Mouse (Mus musculus) T-helper 1 cell (primary cell): ENCODE data around the gene Gse1.

Experiments used
- in situ Hi-C: fragments of 300-600 bp; cut with MboI, MseI; formaldehyde crosslinking; loops from one replicate; pipeline ENCODE4 v1.15.1; 2025; ENCODE audit warnings: high pct_unique_total_duplicates

Gse1 gene

DNA sequence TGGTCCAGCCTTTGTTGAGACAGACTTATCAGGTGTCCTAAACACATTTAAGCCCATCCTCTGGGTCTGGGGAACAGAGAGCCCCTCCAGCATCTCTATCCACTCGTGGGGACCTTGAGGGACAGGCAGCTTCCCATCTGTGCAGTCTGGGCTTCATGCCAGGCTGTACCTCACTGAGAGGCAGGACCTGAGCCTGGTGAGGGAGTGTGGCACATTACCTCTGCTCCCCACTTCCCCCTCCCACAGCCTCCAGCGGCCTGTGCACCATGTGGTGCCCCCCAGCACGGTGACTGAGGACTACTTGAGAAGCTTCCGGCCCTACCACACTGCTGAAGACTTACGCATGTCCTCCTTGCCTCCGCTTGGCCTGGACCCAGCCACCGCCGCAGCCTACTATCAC, 338.4 kb downstream of the Gse1 start:
- in situ Hi-C loops = no loop called here

DNA sequence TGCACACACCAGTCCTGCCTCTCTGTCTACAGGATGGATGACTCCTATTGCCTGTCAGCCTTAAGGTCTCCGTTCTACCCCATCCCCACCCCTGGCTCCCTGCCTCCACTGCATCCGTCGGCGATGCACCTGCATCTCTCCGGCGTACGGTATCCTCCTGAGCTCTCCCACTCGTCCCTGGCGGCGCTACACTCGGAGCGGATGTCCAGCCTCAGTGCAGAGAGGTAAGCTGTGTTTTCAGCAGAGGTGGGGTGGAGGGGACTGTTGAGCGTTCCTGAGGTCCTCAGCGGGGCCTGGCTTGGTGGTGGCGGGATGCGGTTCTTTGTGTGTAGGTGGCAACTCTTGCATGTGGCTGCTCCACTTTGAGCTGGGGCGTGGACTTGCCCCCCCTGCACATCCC, 339.5 kb downstream of the Gse1 start:
- in situ Hi-C loops = no loop called here

DNA sequence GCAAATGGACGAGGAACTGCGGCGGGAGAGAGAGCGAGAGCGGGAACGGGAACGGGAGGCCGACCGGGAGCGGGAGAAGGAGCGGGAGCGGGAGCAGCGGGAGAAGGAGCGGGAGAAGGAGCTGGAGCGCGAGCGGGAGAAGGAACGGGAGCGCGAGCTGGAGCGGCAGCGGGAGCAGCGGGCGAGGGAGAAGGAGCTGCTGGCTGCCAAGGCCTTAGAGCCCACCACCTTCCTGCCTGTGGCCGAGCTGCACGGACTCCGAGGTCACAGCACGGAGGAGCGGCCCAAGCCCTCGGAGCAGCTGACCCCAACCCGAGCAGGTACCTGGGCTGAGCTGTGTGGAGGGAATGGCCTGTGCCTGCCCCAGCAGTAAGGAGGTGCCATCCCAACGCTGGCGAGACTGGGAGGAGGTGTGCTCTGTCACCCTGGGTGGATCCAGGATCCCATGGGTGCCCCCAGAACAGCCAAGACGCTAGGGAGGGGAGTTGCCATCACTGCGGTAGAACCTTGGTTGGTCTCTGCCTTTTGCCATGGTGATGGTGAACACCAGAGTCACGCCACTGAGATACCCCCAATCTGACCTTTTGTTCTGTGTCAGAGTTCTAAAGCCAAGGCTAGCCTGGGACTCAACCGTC, 340.0 kb downstream of the Gse1 start:
- in situ Hi-C loops = no loop called here

DNA sequence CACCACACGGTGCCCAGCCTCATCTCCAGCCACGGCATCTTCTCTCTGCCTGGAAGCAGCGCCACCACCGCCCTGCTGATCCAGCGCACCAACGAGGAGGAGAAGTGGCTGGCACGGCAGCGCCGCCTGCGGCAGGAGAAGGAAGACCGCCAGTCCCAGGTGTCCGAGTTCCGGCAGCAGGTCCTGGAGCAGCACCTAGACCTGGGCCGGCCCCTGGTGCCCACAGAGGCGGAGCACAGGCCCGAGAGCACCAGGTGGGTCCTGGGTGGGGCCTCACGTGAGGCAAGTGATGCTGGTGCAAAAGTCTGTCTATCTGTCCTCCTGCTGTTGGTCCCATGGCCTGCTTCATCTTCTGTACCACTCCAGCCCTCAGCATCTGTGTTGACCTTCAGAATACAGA, 340.9 kb downstream of the Gse1 start:
- in situ Hi-C loops = no loop called here

DNA sequence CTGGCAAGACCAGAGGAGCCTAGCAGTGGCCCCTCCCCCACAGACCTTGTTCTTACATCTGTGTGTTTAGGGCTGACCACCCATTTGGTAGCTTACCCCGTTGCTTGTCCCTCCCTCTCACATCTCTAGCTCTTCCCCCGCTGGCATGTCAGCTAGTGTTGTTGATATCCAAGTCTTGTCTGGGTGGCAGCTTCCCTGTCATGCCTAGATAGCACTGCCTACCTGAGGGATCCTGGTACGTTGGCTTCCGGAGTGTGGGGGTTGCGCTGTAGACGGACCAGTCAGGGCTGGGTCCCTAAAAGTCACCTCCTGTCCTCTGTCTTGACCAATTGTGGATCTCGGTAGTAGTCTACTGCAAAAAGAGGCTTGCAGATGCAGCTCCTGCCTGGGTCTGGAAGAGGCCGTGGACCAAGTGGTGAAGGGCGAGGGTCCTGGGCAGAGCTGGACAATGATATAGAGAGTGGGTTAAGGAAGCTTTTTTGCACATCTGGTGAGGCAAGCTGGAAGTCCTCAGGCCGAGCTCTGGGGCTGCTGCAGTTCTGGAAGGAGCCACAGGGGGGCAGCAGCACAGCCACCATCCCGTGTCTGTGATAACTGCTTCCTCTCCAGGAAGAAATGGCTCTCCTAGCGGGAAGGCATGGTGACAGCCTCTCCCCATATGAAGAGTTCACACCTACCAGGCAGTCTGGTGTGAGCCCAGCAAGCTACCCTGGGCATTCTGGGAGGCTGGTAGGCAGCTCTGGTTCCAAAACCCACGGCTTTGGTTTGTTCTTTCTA, 341.9 kb downstream of the Gse1 start:
- in situ Hi-C loops = no loop called here

DNA sequence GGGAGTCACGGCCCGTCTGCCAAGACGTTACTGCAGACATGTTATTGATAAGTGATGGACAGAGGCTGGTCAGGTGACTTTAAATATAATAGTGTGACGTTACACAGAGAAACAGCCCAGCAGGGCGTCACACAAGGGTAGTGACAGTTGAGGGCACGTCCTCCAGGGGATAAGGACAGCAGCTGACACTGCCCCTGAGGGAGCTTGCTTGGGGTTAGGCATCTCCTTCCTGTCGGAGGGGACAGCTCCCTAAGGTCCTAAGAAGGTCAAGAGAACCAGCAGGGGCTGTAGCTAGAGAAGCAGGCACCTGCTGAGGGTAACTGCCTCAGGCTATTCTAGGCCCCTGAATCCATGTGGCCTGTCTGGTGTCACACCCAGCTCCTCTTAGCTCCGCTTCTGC, 343.3 kb downstream of the Gse1 start:
- in situ Hi-C loops = no loop called here

DNA sequence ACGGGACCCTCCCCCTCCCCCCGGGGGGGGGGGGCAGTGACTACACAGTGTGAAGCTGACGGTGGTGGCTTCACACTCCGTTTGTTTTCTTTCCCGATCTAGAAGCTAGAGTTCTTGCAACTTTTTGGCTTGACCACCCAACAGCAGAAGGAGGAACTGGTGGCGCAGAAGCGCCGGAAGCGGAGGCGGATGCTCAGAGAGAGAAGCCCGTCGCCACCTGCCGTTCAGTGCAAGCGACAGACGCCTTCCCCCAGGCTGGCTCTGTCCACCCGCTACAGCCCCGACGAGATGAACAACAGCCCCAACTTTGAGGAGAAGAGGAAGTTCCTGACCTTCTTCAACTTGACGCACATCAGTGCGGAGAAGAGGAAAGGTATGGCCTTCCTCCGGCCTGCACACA, 344.3 kb downstream of the Gse1 start:
- in situ Hi-C loops = no loop called here

DNA sequence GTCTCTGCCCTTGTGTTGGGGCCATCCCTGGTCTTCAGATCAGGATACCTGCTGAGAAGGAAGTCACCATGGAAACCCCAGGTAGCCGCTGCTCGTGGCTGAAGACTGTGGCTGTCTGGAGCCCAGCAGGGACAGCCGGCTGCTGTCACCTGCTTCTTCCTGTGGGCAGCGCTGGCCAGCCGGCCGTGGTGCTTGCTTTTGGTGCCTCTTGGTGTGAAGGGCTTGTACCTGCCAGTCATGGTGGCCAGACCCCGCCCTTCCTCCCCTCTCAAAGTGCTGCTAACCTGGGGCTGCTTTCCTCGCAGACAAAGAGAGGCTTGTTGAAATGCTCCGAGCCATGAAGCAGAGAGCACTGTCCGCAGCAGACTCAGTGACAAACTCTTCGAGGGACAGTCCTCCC, 345.6 kb downstream of the Gse1 start:
- in situ Hi-C loops = no loop called here

DNA sequence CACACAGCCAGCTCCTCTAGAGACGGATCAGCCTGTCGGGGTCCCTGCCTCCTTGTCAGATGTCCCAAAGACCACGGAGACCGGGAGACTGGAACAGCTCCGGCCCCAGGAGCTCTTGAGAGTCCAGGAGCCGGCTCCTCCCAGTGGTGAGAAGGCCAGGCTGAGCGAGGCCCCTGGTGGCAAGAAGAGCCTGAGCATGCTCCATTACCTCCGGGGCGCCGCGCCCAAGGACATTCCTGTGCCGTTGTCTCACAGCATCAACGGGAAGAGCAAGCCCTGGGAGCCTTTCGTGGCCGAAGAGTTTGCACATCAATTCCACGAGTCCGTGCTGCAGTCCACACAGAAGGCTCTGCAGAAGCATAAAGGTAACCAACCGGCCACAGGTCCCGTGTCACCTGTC, 346.7 kb downstream of the Gse1 start:
- in situ Hi-C loops = no loop called here

DNA sequence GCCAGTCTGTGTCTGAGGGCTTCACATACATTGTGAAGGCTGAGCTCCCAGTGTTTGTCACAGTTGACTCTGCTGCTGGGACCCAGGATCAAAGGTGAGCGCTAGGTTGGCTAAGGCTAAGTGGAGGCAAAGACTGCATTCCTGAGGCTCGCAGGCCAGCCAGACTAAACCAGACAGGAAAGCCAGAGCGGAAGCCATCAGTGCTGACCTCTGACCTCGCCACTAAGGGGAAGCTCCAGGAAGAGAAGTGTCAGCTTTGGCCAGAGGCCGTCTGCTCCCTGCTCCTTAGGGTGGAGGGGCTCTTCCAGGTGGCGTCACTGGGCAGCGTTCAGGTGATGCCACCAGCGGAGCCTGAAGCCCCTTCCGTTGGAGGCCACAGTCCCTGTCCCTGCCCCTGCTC, 347.5 kb downstream of the Gse1 start:
- in situ Hi-C loops = no loop called here

DNA sequence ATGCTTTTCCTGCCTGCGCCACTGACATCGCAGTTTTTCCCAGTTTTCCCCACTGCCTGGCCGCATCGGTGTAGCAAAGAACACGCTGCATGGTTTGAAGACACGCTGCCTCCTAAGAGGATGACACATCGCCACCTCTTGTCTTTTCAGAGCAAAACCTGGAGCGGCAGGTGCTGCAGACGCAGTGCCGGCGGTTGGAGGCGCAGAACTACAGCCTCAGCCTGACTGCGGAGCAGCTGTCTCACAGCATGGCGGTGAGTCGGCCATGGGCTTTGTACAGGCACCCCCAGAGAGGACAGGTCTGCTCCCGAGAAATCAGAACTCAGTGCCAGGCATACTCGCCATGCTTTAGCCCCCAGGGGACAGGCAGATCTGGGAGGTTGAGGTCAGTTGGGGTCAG, 349.6 kb downstream of the Gse1 start:
- in situ Hi-C loops = no loop called here

DNA sequence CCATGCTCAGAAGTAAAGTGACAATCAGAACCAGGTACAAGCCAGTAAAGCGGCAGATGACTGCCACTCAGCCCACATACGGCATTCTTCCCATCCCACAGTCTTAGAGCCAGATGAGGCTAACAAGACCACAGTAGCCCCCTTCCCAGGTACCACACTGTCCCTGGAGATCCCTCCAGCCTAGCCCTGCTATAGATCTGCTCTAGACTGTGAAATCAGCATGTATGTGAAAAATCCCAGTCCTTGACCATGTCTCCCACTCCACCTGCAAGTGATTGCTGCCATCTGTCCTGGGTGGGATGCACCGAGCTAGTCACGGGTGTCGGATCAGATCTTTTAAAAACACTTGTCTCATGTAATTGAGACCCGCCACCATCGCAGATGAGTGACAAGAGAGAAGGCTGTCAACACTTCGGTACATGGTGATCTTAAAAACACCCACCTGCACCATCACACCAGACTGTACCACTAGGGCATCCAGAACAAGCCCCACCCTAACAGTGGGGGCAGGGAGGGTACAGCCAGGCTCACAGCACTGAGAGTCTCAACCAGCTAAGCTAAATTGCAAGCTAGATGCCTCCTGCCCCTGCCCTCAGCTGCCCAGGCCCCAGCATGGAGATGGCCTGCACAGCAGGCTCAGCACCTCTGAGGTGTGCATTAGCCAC, 352.2 kb downstream of the Gse1 start:
- in situ Hi-C loops = no loop called here

DNA sequence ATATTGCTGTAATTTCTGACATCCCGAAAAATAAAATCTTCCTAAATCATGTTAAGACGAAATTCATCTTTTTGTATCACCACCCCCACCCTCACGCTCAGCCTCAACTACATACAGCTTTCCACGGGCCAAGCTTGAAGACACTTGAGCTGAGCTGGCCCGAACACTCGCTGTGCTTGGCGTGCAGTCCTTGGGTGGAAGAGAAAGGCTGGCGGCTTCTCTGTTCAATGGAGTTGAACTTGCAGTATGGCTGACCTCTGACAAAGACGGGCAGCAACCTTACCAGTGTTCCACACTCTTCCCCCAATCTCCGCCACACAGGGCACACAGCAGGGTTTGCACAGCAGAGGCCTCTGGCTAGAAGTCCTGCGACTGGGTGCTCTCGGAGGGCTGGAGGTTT, 353.1 kb downstream of the Gse1 start:
- in situ Hi-C loops = no loop called here

DNA sequence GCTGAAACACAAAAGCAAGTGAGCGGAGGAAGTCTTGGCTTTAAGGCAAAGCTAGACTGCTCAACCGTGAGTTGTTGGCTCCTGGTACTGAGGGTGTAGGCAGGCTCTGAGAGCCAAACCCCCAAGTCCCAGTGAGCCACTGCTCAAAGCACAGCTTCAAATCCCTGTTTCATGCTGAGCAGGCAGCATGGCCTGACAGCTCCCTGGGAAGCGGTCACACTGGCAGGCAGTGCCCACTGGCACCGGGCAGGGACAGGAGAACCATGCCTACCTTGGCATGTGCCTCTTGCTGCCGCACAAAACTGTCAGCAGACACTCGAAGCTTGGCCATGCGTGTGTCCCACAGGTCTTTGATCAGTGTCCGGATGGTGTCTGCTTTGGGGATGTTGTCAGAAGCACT, 353.6 kb downstream of the Gse1 start:
- in situ Hi-C loops = no loop called here

DNA sequence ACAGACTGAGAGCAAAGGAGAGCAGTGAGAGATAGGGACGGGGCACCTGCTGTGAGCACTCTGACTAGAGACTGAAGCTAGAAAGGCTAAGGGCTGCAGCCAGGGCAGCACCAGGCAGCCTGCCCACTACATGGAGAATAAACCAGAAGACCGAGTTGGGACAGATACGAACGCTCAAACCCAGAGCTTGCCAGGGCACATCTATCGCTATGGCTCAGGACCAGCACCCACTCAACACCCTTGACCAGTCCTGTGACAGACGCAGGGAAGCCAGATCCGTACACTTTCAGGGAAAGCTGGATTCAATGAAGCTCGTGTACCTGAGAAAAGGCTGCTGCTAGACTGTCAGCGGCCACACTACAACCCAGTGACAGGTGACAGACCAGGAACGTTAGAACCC, 357.3 kb downstream of the Gse1 start:
- in situ Hi-C loops = loop anchor here (5.0 kb wide), 1 partner anchor 473 kb away; the partner anchor contains the start of gene 6430548M08Rik

DNA sequence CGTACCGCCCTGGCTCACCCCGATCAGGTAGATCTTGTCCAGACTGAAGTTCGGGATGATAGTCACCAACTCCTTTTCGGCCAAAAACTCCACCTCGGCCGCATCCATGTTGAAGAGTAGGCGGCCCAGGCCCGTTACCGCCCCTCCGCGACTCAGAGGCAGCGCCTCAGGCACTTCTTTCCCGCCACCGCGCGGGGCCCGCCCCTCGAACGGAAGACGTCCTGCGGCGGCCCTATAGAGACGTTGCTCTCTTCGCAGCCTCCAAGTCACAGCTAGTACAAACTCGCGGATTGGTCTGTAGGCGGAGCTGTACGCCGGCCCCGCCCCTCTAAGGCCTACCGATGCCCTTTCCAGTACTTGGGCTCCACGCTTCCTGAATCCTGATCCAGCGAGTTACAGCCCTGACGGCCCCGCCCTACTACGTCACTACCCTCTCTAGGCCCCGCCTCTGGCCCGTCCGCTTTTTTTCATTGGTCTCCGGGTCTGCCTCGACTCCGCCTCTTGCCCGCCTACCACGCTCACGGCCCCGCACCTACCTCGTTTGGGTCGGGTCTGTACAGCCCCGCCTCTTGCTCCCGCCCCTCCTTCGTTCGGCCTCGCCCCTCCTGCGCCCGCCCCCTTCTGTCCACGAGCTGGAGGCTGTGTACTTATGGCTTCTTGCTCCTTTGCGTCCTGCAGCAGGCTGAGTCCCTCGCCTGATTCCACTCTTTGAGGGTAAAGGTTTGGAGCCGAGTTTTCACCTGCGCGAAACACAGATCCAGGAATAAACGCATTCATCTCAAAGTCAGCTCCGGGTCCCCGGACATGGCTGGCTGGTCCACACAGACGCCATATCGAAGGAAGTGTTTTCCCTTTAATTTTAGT, 360.9 kb downstream of the Gse1 start, which contains the start of gene Gins2:
Gene Gins2 (minus strand): TSS at position 397 of the 864 bp plus-strand sequence.
- in situ Hi-C loops = loop anchor here (5.0 kb wide), 1 partner anchor 477 kb away; the partner anchor contains the start of gene 6430548M08Rik

DNA sequence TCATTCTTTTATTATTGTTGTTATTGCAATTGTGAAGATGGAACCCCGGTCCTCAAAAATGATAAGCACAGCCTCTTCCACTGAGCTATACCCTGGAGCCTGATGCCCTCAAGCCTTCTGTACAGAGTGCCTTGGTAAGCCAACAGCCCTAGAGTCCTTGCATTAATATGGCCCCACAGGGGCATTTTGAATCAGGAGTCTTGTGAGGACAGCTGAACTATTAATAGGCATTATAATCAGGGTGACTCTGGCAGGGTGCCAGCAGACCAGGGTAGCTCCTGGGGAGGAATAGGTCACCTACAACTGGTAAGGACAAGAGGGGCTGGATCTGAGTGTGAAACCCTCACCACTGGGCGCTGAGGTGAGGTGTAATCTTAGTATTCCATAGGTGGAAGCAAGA, 361.7 kb downstream of the Gse1 start:
- in situ Hi-C loops = loop anchor here (5.0 kb wide), 1 partner anchor 478 kb away; the partner anchor contains the start of gene 6430548M08Rik

DNA sequence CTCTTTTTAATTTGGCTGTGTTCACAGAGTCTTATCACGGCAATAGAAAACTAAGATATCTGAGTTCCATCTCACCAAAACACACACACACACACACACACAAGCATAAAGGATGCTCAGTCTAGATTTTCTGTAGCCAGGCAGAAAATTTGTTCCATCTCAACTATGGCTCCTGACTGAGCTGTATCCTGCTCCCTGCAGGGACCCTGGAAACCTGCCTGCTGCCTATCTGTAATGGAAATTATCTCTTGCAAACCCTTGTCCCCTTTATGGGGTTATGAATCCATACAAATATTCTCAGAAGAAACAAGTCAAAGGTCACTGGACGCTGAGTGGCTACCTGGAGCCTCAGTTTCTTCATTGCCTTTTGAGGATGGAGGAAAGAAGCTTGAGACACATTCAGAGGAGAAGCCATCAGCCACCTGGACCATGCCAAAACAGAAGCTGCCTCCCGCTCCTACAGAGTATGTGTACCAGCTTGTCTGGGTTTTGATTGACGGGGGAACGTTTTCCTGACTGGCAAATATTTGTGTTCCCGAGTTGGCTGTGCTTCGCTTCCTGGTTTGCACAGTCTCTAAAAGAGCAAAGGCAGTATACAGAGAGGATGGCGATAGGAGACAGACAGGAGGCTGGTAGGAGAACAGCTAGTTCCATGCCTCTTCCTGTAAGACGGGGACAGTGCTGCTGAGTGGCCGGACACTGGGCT, 363.5 kb downstream of the Gse1 start:
- in situ Hi-C loops = no loop called here

DNA sequence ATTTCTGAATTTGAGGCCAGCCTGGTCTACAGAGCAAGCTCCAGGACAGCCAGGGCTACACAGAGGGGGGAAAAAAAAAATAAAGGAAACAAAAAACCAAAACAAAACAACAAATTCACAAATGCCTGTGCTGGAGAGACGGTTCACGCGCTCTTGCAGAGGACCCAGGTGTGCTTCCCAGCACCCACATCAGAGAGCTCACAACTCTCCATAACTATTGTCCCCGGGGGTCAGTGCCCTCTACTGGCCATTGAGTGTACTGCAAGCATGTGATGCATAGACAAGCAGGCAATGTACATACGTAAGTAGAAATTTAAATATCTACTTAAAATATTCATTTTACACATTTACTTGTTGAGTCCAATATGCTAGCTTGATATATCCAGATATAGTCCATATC, 366.3 kb downstream of the Gse1 start:
- in situ Hi-C loops = no loop called here

DNA sequence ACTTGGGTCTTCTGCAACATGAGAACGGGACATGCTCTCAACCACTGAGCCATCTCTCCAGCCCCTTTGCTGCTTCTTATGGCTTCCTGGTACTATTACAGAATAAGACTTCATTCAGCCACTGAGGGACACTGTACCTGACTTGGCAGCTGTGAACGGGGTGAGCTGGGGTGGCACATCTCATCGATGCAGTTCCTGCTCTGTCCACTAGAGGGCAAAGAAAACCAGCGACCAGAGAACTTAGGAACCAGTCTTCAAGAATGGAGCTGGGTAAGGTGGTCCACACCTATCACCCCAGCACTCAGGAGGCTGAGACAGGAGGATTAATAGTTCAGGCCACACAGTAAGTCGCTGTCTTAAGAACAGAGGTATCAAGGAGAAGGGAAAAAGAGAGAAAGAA, 367.7 kb downstream of the Gse1 start:
- in situ Hi-C loops = no loop called here

DNA sequence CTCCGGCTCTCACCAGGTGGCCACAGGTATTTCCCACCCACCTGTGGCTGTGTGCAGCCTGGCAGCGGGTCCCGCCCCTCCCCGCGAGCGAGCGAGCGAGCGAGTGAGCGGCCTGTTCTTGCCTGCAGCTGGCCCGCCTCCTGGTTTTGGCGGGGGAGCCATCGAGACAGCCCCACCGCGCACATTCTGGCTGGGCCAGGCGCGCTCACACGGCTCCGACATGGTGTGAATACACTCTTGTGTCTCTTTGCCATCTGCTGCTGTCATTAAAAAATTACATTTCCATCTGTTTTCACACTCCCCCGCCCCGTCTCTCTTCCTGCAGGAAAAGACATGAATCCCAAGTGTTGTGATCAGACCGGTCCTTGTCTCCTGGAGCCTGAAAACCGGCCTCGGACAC, 370.3 kb downstream of the Gse1 start:
- in situ Hi-C loops = no loop called here
